Mouse (Mus musculus): Measurements from ENCODE around the gene Cfap44.
A peak's percentile ranks its signal among the peaks of the same experiment; 100 is the strongest.

The Cfap44 gene

GRCm38 (mm10) chr16:44394577-44395243 lies at the start of gene Cfap44:
TSS of gene Cfap44 (plus strand) at chr16:44394796.
- peak; percentile 78 for DNase-seq (ENCODE audit: low spot score)

- peak; percentile 60 for DNase-seq (ENCODE audit: low spot score)
These were observed 47.3 kb upstream of the Cfap44 start, which contains the start of gene Spice1 for GRCm38 (mm10) chr16:44347071-44347901. TSS of gene Spice1 (plus strand) at chr16:44347121.

- DNase-seq (ENCODE audit: low spot score) = no peak
These were observed 44.7 kb upstream of the Cfap44 start for GRCm38 (mm10) chr16:44349801-44350397.

GRCm38 (mm10) chr16:44356291-44356690 lies 38.3 kb upstream of the Cfap44 start:
- no peak for DNase-seq (ENCODE audit: low spot score)

GRCm38 (mm10) chr16:44357571-44358268 lies 36.9 kb upstream of the Cfap44 start:
- DNase-seq (ENCODE audit: low spot score) = no peak

GRCm38 (mm10) chr16:44361921-44362890 lies 32.4 kb upstream of the Cfap44 start:
- DNase-seq (ENCODE audit: low spot score) = peak; percentile 33

GRCm38 (mm10) chr16:44365522-44365921 lies 29.1 kb upstream of the Cfap44 start:
- no peak for DNase-seq (ENCODE audit: low spot score)

- DNase-seq (ENCODE audit: low spot score) = no peak
These were observed 19.1 kb upstream of the Cfap44 start for GRCm38 (mm10) chr16:44375459-44375858.

- DNase-seq (ENCODE audit: low spot score) = no peak
These were observed 14.6 kb upstream of the Cfap44 start for GRCm38 (mm10) chr16:44380006-44380405.

GRCm38 (mm10) chr16:44381578-44381977 lies 13.0 kb upstream of the Cfap44 start:
- DNase-seq (ENCODE audit: low spot score) = no peak

GRCm38 (mm10) chr16:44383549-44383948 lies 11.0 kb upstream of the Cfap44 start:
- no peak for DNase-seq (ENCODE audit: low spot score)

- no peak for DNase-seq (ENCODE audit: low spot score)
These were observed 10.3 kb upstream of the Cfap44 start for GRCm38 (mm10) chr16:44384251-44384650.

- DNase-seq (ENCODE audit: low spot score) = peak; percentile 37
These were observed 2.6 kb upstream of the Cfap44 start for GRCm38 (mm10) chr16:44391877-44392548.

- DNase-seq (ENCODE audit: low spot score) = no peak
These were observed 10.3 kb downstream of the Cfap44 start for GRCm38 (mm10) chr16:44404933-44405332.

GRCm38 (mm10) chr16:44407211-44407610 lies 12.6 kb downstream of the Cfap44 start:
- no peak for DNase-seq (ENCODE audit: low spot score)

GRCm38 (mm10) chr16:44408290-44408689 lies 13.7 kb downstream of the Cfap44 start:
- DNase-seq (ENCODE audit: low spot score) = no peak

GRCm38 (mm10) chr16:44410176-44410575 lies 15.6 kb downstream of the Cfap44 start:
- DNase-seq (ENCODE audit: low spot score) = no peak

- DNase-seq (ENCODE audit: low spot score) = no peak
These were observed 23.0 kb downstream of the Cfap44 start for GRCm38 (mm10) chr16:44417596-44417995.

GRCm38 (mm10) chr16:44421735-44422134 lies 27.1 kb downstream of the Cfap44 start:
- no peak for DNase-seq (ENCODE audit: low spot score)

- DNase-seq (ENCODE audit: low spot score) = peak; percentile 35
These were observed 28.9 kb downstream of the Cfap44 start for GRCm38 (mm10) chr16:44423499-44423898.
